In genomic region chr4:40839251-40839650, GRCm38 (mm10) we compare ENCODE assay signal across 11 mouse cellular contexts. TPM values are rescaled to one million over a fixed set of nuclear protein-coding genes. Genes with fewer than 3 reads are reported as not detected.
A peak's percentile ranks its signal among the peaks of the same experiment; 100 is the strongest.
DNase-seq lines count a peak whose midpoint lies in the region; ATAC-seq lines count a peak whose summit lies in the region.
"Had no signal": no experiment of that assay in that cellular context is flagged by ENCODE, and none has a peak within 500 bp of the region (broad histone marks: within the 10 kb centered on the region; RNA-seq: fewer than 3 reads in every experiment).

No protein-coding gene starts in this region.

- H3K27me3 ChIP-seq in lung, embryonic 16.5 days (ENCODE audit: control insufficient read depth, insufficient read depth, low read depth, low read length), result no peaks in the 10 kb centered on the region
- H3K27me3 ChIP-seq in forebrain, embryonic 13.5 days, result no peaks in the 10 kb centered on the region
- H3K27me3 ChIP-seq: embryonic facial prominence, embryonic 13.5 days had no signal

- no peak for ATAC-seq in lung, embryonic 16.5 days (ENCODE audit: low read depth)
- no peak for ATAC-seq in forebrain, embryonic 13.5 days

- H3K9ac ChIP-seq in lung, embryonic 16.5 days (ENCODE audit: low read length), result no peak overlapping the region
- H3K9ac ChIP-seq in forebrain, embryonic 13.5 days, result no peak overlapping the region
- H3K9ac ChIP-seq: embryonic facial prominence, embryonic 13.5 days had no signal

- H3K4me1 ChIP-seq in lung, embryonic 16.5 days (replicated peaks; ENCODE audit: control insufficient read depth, insufficient read depth, low read length), result peaks cover 47% of the 10 kb centered on the region
- peaks cover 20% of the 10 kb centered on the region for H3K4me1 ChIP-seq in forebrain, embryonic 13.5 days

- H3K27ac ChIP-seq in lung, embryonic 16.5 days (ENCODE audit: low read length), result peak overlapping the region; percentile 38
- H3K27ac ChIP-seq in macrophage, result 0 out of 2 replicates have a peak overlapping the region, but pooled peaks have one; percentile 67
- H3K27ac ChIP-seq in forebrain, embryonic 13.5 days, result no peak overlapping the region
- H3K27ac ChIP-seq: embryonic facial prominence, embryonic 13.5 days; left cerebral cortex, adult 2 months had no signal

- no peak overlapping the region for H3K4me2 ChIP-seq in lung, embryonic 16.5 days (ENCODE audit: low read depth, low read length)
- no peak overlapping the region for H3K4me2 ChIP-seq in forebrain, embryonic 13.5 days
- H3K4me2 ChIP-seq: embryonic facial prominence, embryonic 13.5 days had no signal

- peak; percentile 4 for DNase-seq in gastrocnemius, postnatal 25 days
- DNase-seq in gastrocnemius, adult 8-10 months (ENCODE audit: low spot score in 2 of 2), result no peak
- DNase-seq in lung, postnatal 14 days, result no peak
- DNase-seq in thymus, postnatal 4 days, result peak; percentile 75
- DNase-seq in frontal cortex, adult 2 months (ENCODE audit: extremely low spot score in 1 of 2, low spot score in 1 of 2), result no peak
- DNase-seq: adrenal gland, postnatal 36 days had no signal

- no peaks in the 10 kb centered on the region for H3K9me3 ChIP-seq in lung, embryonic 16.5 days (ENCODE audit: control insufficient read depth, low read length)
- H3K9me3 ChIP-seq in forebrain, embryonic 13.5 days (replicated peaks), result no peaks in the 10 kb centered on the region
- H3K9me3 ChIP-seq: embryonic facial prominence, embryonic 13.5 days had no signal

- H3K79me2 ChIP-seq in macrophage (ENCODE audit: inconsistent target), result peaks cover 99% of the 10 kb centered on the region

- no peaks in the 10 kb centered on the region for H3K36me3 ChIP-seq in lung, embryonic 16.5 days (ENCODE audit: control insufficient read depth, insufficient read depth, low read length)
- no peaks in the 10 kb centered on the region for H3K36me3 ChIP-seq in macrophage (ENCODE audit: inconsistent target)
- no peaks in the 10 kb centered on the region for H3K36me3 ChIP-seq in forebrain, embryonic 13.5 days (ENCODE audit: poor library complexity, severe bottlenecking)
- H3K36me3 ChIP-seq: embryonic facial prominence, embryonic 13.5 days had no signal

- 62% methylated on average over 12 of the region's 12 CpGs for WGBS in lung, embryonic 16.5 days
- 73% methylated on average over 12 of the region's 12 CpGs for WGBS in macrophage (ENCODE audit: missing documents)
- WGBS in forebrain, embryonic 13.5 days, result 88% methylated on average over 12 of the region's 12 CpGs

- no peak overlapping the region for H3K4me3 ChIP-seq in lung, embryonic 16.5 days (ENCODE audit: low read length)
- no peak overlapping the region for H3K4me3 ChIP-seq in macrophage (ENCODE audit: inconsistent target)
- no peak overlapping the region for H3K4me3 ChIP-seq in forebrain, embryonic 13.5 days
- H3K4me3 ChIP-seq: embryonic facial prominence, embryonic 13.5 days; left cerebral cortex, adult 2 months had no signal

RNA-seq across cellular contexts. Expression of gene B4galt1, which starts 14.6 kb away (rescaled TPM):
- total RNA-seq in gastrocnemius, postnatal 25 days (2021), result 10 to 100 TPM; 28.2 to 30.5 TPM
- 10 to 100 TPM; 22.3 to 27.7 (median 23.7) TPM for total RNA-seq in gastrocnemius, adult 8-10 months (2022)
- polyA plus RNA-seq in lung, embryonic 16.5 days (2015; fragmentation: Nextera tagmentation; extraction: Ambion mirVana), result 75.4 and 79.0 TPM in 2 replicates
- 10 to 100 TPM; 21.8 to 67.0 (median 38.1) TPM for total RNA-seq in macrophage (2018; cell fraction: chromatin; rRNA removed)
- 100 to 1,000 TPM in 10 of 26 experiments, 10 to 100 TPM in 16; 68.0 to 139 (median 95.9) TPM for total RNA-seq in macrophage (2018; cell fraction: cytosol; rRNA removed)
- total RNA-seq in macrophage (2018; cell fraction: nucleus; rRNA removed), result 100 to 1,000 TPM in 19 of 26 experiments, 10 to 100 TPM in 7; 52.3 to 227 (median 128) TPM
- polyA plus RNA-seq in macrophage (2018), result 54.5 to 89.1 TPM (median 55.9 TPM) in 3 replicates
- polyA plus RNA-seq in forebrain, embryonic 13.5 days (2015; fragmentation: Nextera tagmentation; extraction: Ambion mirVana), result 7.8 and 9.1 TPM in 2 replicates
- polyA plus RNA-seq in frontal cortex, adult 2 months (2012; rRNA removed), result 4.7 and 5.2 TPM in 2 replicates

Comparison
In these comparisons a context has a peak if more than half of its experiments do, and no peak if none do; other contexts are left out.
1. DNase-seq: peak in gastrocnemius, postnatal 25 days (single experiment) and thymus, postnatal 4 days (single experiment); none in gastrocnemius, adult 8-10 months (0 of 2), lung, postnatal 14 days (single experiment) and frontal cortex, adult 2 months (0 of 2).